17 mouse cellular contexts compared by ENCODE assay signal in genomic region chr8:125603312-125603840, GRCm38 (mm10).
"Had no signal": no experiment of that assay in that cellular context is flagged by ENCODE, and none has a peak within 500 bp of the region (broad histone marks: within the 10 kb centered on the region; RNA-seq: fewer than 3 reads in every experiment).

No protein-coding gene starts in this region.

- H3K27me3 ChIP-seq: kidney, embryonic 15.5 days; limb, embryonic 12.5 days; limb, embryonic 15.5 days; midbrain, embryonic 13.5 days had no signal

- H3K9ac ChIP-seq: kidney, embryonic 15.5 days; limb, embryonic 12.5 days; limb, embryonic 15.5 days; lung, embryonic 14.5 days; midbrain, embryonic 13.5 days had no signal

- ATAC-seq: lung, postnatal 0 days; midbrain, embryonic 13.5 days had no signal

- DNase-seq: kidney, adult 11 months; kidney, adult 8-10 months; kidney, postnatal 10 days; kidney, postnatal 36 days; left cerebral cortex, postnatal 4 days; lung, embryonic 14.5 days; right cerebral cortex, adult 18-20 months; right cerebral cortex, postnatal 14 days; right cerebral cortex, postnatal 4 days; thymus, postnatal 25 days had no signal

- H3K4me2 ChIP-seq: kidney, embryonic 15.5 days; limb, embryonic 12.5 days; limb, embryonic 15.5 days; lung, embryonic 14.5 days; midbrain, embryonic 13.5 days had no signal

- H3K9me3 ChIP-seq: kidney, embryonic 15.5 days; limb, embryonic 12.5 days; limb, embryonic 15.5 days; midbrain, embryonic 10.5 days; midbrain, embryonic 13.5 days had no signal

- H3K36me3 ChIP-seq: kidney, embryonic 15.5 days; limb, embryonic 12.5 days; limb, embryonic 15.5 days; midbrain, embryonic 10.5 days; midbrain, embryonic 13.5 days had no signal

- H3K27ac ChIP-seq: kidney, embryonic 15.5 days; limb, embryonic 12.5 days; limb, embryonic 15.5 days; macrophage; midbrain, embryonic 10.5 days; midbrain, embryonic 13.5 days had no signal

- H3K4me3 ChIP-seq: kidney, embryonic 15.5 days; limb, embryonic 12.5 days; limb, embryonic 15.5 days; midbrain, embryonic 10.5 days; midbrain, embryonic 13.5 days had no signal
